Mouse (Mus musculus) gastrocnemius, adult 8-10 months (tissue): ENCODE measurements around the gene Elovl1. TPM values are rescaled to one million over a fixed set of nuclear protein-coding genes. Genes with fewer than 3 reads are reported as not detected.

Experiments
- DNase-seq, 2 experiments: peaks; one replicate each; pipeline ENCODE4 v3.0.0; 2022; ENCODE audit warnings: low spot score in 2 of 2
- total RNA-seq, 4 experiments: library from RNA; stranded (reverse); gene quantifications; 2 replicates each; pipeline ENCODE4 v1.2.4; 2022

Gene Elovl1
- total RNA-seq, 4 experiments from 2014 or later = 2.9 to 5.7 (median 4.3) TPM

- DNase-seq = no peak
Observed at GRCm38 (mm10) chr4:118428531-118429214, 780 bp downstream of the Elovl1 start.

- no peak for DNase-seq
Observed at GRCm38 (mm10) chr4:118429215-118429895, 1.5 kb downstream of the Elovl1 start.

GRCm38 (mm10) chr4:118432332-118432731 lies 4.4 kb downstream of the Elovl1 start:
- DNase-seq = no peak

GRCm38 (mm10) chr4:118436820-118437603 lies 9.1 kb downstream of the Elovl1 start, which contains the start of gene Cdc20:
Gene Cdc20, minus strand, starts transcription at chr4:118437352.
- peak; percentile 67 to 76 for DNase-seq

DNA sequence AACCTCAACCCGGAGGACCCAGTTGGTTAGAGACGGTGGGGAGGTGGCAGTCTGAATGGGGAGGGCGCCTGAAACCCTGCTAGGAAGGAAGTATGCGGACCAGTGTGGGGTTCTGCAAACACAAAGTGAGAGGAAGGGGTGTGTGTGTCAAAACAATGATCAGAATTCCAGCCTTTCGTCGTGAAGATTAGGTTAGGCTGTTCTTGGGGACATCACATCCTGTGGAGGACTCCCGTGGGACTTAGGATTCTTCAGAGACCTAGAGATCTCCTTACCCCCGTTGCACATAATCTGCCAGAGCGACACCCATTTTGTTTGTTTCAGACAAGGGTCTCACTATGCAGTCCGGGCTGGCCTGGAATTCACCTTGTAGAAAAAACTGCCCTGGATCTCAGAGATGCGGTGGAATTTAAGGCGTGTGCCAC lies 9.9 kb downstream of the Elovl1 start:
- no peak for DNase-seq

DNA sequence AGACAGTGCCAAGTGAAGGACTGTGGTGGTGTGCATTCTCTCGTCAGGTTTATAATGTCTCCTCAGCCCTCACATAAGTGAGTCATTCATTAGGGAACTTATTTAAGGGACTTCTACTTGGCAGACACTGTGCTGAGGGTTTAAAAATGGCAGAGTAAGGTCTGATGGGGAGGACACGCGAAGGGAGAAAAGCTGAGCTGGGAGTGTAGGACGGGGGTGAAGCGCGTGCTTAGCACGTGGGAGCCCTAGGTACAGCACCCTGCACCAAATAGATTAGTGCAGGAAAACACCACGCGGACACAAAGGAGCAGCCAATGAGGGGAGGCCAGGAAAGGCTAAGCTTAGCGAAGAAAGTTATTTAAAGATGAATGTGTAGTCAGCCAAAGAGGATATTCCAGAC lies 17.2 kb downstream of the Elovl1 start:
- no peak for DNase-seq

- DNase-seq = peak in 1 of 2 experiments; percentile 15
Observed at GRCm38 (mm10) chr4:118445781-118446414, 18.0 kb downstream of the Elovl1 start.

GRCm38 (mm10) chr4:118446415-118447153 lies 18.7 kb downstream of the Elovl1 start:
- no peak for DNase-seq

DNA sequence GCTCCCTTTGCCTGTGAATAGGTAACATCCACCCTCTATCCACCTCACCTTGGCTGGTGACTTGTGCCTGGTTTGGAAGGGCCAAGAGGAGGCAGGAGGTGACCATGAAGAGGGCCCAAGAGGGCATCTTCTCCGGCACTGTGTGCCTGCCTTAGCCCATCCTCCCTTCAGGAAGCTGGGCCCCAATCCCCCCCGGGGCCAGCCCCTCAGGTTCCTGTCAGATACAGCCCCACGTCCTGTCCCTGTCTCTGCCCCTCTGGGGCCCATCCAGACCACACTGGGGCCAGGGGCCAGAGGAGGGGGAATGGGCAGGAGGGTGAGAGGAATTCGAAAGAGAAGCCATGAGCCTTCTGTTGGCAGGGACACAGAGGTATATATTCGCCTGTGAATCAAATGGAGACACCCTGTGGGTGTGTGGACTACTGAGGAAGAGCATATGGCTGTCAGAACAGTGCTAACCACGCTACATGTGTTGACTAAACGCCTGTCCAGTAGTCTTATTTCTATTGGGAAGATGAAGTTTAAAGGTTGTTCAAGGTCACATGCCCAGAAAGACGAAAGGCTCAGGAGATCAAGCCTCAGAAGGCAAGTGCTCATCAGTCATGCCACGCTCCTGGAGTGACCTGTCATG lies 29.6 kb downstream of the Elovl1 start, which contains the start of gene Mpl:
Gene Mpl, minus strand, starts transcription at position 169 of the 631 bp plus-strand sequence.
- no peak for DNase-seq

DNA sequence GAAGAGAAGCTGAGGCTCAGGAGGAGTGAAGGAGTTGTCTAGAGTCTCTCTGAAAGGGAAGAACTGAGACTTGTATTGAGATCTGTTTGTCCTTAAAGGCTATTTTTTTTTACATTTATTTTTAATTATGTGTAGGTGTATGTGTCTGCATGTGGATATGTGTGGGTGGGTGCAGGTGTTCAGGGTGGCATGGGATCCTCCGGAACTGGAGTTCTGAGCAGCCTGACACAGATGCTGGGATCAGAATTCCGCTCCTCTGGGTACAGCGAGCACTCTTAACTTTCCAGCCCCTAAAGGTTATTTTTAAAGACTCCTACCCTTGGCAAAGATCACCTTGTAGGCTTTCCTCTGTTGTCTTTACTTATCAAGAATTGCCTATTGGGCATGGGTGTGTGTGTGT lies 37.1 kb downstream of the Elovl1 start:
- no peak for DNase-seq

DNA sequence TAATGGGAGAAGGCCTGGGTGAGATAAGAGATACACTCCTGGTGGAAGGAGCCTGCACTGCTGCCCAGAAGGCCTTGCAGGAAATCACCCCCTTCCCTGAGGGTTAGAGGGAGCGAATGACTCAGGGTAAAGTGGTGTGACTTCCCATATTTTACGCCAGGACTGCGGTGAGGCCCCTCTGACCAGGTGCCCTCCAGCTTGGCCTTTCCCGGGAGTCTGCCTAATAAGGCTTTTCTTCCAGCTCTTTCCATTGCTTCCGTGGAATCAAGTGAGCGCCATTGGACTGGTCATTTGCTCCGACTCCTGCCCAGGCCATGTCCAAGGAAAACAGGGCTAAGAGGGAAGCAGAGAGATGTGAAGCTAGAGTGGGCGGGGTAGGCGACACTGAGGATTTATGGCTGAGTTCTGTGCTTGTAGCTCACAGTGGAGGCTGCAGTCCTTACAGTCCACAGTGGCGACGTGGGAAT lies 37.8 kb downstream of the Elovl1 start:
- DNase-seq = no peak

GRCm38 (mm10) chr4:118471281-118471680 lies 43.4 kb downstream of the Elovl1 start:
- DNase-seq = no peak

DNA sequence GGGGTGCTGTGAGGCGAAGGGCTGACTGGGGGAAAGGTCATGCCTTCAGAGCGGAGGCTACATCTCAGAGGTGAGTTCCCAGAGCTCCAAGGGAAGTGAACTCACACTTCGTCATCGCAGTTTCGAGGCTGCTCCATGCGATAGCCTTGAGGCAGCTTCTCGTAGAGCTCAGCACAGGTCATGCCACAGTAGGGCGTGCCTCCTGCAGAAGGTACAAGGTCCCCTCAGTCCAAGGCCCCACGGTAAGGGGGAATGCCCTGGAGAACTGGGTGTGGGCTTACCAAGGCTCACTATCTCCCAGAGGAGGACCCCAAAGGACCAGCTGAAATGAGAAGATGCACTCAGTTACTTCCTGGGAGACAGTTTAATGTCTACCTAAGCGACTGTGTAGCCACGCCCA lies 44.8 kb downstream of the Elovl1 start:
- no peak for DNase-seq

- no peak for DNase-seq
Observed at GRCm38 (mm10) chr4:118476773-118477530, 49.1 kb downstream of the Elovl1 start.

Other genes with a start within 250 kb of the Elovl1 start
- gene Kdm4a, start 248.1 kb upstream of the Elovl1 start, total RNA-seq = 10 to 100 TPM; 15.2 to 18.1 (median 16.4) TPM
- gene Ptprf, start 136.7 kb upstream of the Elovl1 start, total RNA-seq = 1 to 10 TPM in 3 of 4 experiments, under 1 TPM in 1; 0.63 to 2.1 (median 1.3) TPM
- 1 to 10 TPM; 4.8 to 6.8 (median 5.5) TPM for gene Szt2, start 18.8 kb upstream of the Elovl1 start, total RNA-seq
- gene Med8, start 18.8 kb upstream of the Elovl1 start, total RNA-seq = 10 to 100 TPM; 34.8 to 41.7 (median 38.3) TPM
- under 1 TPM in 1 of 4 experiments, not detected in 3; 0.20 TPM for gene Cdc20, start 9.3 kb downstream of the Elovl1 start, total RNA-seq
- not detected for gene Mpl, start 29.4 kb downstream of the Elovl1 start, total RNA-seq
- gene Tie1, start 62.0 kb downstream of the Elovl1 start, total RNA-seq = 10 to 100 TPM in 2 of 4 experiments, 1 to 10 TPM in 2; 9.0 to 13.3 (median 10.2) TPM
- gene 2610528J11Rik, start 98.9 kb downstream of the Elovl1 start, total RNA-seq = not detected
- not detected for gene Tmem125, start 116.0 kb downstream of the Elovl1 start, total RNA-seq
- gene Cfap57, start 192.7 kb downstream of the Elovl1 start, total RNA-seq = not detected
- gene Ebna1bp2, start 192.7 kb downstream of the Elovl1 start, total RNA-seq = 10 to 100 TPM; 22.3 to 30.7 (median 25.1) TPM
- gene Olfr62, start 230.9 kb downstream of the Elovl1 start, total RNA-seq = not detected